Comparison of ENCODE assay signal across 9 mouse cellular contexts in genomic region chr11:101138536-101139181, GRCm38 (mm10). TPM values are rescaled to one million over a fixed set of nuclear protein-coding genes. Genes with fewer than 3 reads are reported as not detected.
DNase-seq lines count a peak whose midpoint lies in the region; ATAC-seq and TF ChIP-seq lines count a peak whose summit lies in the region.
"Had no signal": no experiment of that assay in that cellular context is flagged by ENCODE, and none has a peak within 500 bp of the region (broad histone marks: within the 10 kb centered on the region; RNA-seq: fewer than 3 reads in every experiment).

No protein-coding gene starts in this region.

- peaks cover 8% of the 10 kb centered on the region for H3K4me1 ChIP-seq in forebrain, embryonic 16.5 days (replicated peaks; ENCODE audit: control insufficient read depth, insufficient read depth, low read length)
- peaks cover 9% of the 10 kb centered on the region for H3K4me1 ChIP-seq in kidney, embryonic 14.5 days (ENCODE audit: control insufficient read depth, insufficient read depth, low read length)
- H3K4me1 ChIP-seq in midbrain, embryonic 15.5 days: peaks cover 8% of the 10 kb centered on the region

- H3K36me3 ChIP-seq in forebrain, embryonic 16.5 days (ENCODE audit: control insufficient read depth, insufficient read depth): no peaks in the 10 kb centered on the region
- H3K36me3 ChIP-seq in kidney, embryonic 14.5 days (ENCODE audit: control insufficient read depth, insufficient read depth, low read length): no peaks in the 10 kb centered on the region
- H3K36me3 ChIP-seq in midbrain, embryonic 15.5 days (replicated peaks): no peaks in the 10 kb centered on the region

- WGBS in forebrain, embryonic 16.5 days: 22% methylated on average over 15 of the region's 15 CpGs
- WGBS in kidney, embryonic 14.5 days: 12% methylated on average over 15 of the region's 15 CpGs
- 23% methylated on average over 15 of the region's 15 CpGs for WGBS in midbrain, embryonic 15.5 days

- H3K9ac ChIP-seq in forebrain, embryonic 16.5 days (replicated peaks; ENCODE audit: low read depth, low read length): peak overlapping the region; percentile 29; the same call in 1 of the 2 replicates
- peak overlapping the region; percentile 31; the same call in 1 of the 2 replicates for H3K9ac ChIP-seq in kidney, embryonic 14.5 days (ENCODE audit: low read depth, low read length)
- peak overlapping the region; percentile 6; the same call in 1 of the 2 replicates for H3K9ac ChIP-seq in midbrain, embryonic 15.5 days

- no peak overlapping the region for H3K4me3 ChIP-seq in forebrain, embryonic 16.5 days (replicated peaks; ENCODE audit: low read length)
- no peak overlapping the region; the same call in 1 of the 2 replicates for H3K4me3 ChIP-seq in kidney, embryonic 14.5 days (ENCODE audit: low read length)
- peak overlapping the region; percentile 5; the same call in 1 of the 2 replicates for H3K4me3 ChIP-seq in midbrain, embryonic 15.5 days
- H3K4me3 ChIP-seq in left cerebral cortex, adult 2 months: no peak overlapping the region

- intact Hi-C loops in left cerebral cortex, postnatal 36 days (cut with DNase I): no loop called here
- intact Hi-C loops in left cerebral cortex, adult 2 months (cut with DNase I): no loop called here

- peak overlapping the region; percentile 29 for H3K4me2 ChIP-seq in forebrain, embryonic 16.5 days (ENCODE audit: low read length)
- H3K4me2 ChIP-seq in kidney, embryonic 14.5 days (replicated peaks; ENCODE audit: low read depth, low read length): peak overlapping the region; percentile 17
- H3K4me2 ChIP-seq in midbrain, embryonic 15.5 days: peak overlapping the region; percentile 38

- DNase-seq in lung, postnatal 10 days: peak; percentile 69
- DNase-seq in lung, postnatal 25 days (ENCODE audit: low spot score): no peak
- no peak for DNase-seq in left cerebral cortex, postnatal 36 days (ENCODE audit: low spot score in 2 of 2)
- no peak for DNase-seq in layer of hippocampus, adult 9-10 months (ENCODE audit: low spot score)
- no peak for DNase-seq in left cerebral cortex, adult 2 months (ENCODE audit: extremely low spot score in 1 of 2, low spot score in 2 of 2)

- no peak for TF ChIP-seq CTCF in left cerebral cortex, adult 2 months (IDR thresholded peaks at IDR 0.05)

- ATAC-seq in forebrain, embryonic 16.5 days: no peak
- ATAC-seq in kidney, embryonic 14.5 days (ENCODE audit: low FRiP score, low TSS enrichment): peak; percentile 83
- ATAC-seq in midbrain, embryonic 15.5 days (replicated peaks): peak; percentile 42; the same call in 1 of the 2 replicates

- H3K27me3 ChIP-seq in forebrain, embryonic 16.5 days (replicated peaks; ENCODE audit: control insufficient read depth, insufficient read depth, low read length): no peaks in the 10 kb centered on the region
- H3K27me3 ChIP-seq in kidney, embryonic 14.5 days (ENCODE audit: control insufficient read depth, insufficient read depth, low read length): no peaks in the 10 kb centered on the region; the same call in 1 of the 2 replicates
- no peaks in the 10 kb centered on the region for H3K27me3 ChIP-seq in midbrain, embryonic 15.5 days (replicated peaks)

- H3K27ac ChIP-seq in forebrain, embryonic 16.5 days (ENCODE audit: low read length): no peak overlapping the region
- peak overlapping the region; percentile 76 for H3K27ac ChIP-seq in kidney, embryonic 14.5 days (ENCODE audit: low read depth, low read length)
- H3K27ac ChIP-seq in midbrain, embryonic 15.5 days: 0 out of 2 replicates have a peak overlapping the region, but pooled peaks have one; percentile 28
- no peak overlapping the region for H3K27ac ChIP-seq in left cerebral cortex, adult 2 months
- H3K27ac ChIP-seq: macrophage had no signal

- H3K9me3 ChIP-seq in forebrain, embryonic 16.5 days (ENCODE audit: control insufficient read depth, low read length): no peaks in the 10 kb centered on the region
- H3K9me3 ChIP-seq in kidney, embryonic 14.5 days (ENCODE audit: control insufficient read depth, low read length): no peaks in the 10 kb centered on the region
- no peaks in the 10 kb centered on the region for H3K9me3 ChIP-seq in midbrain, embryonic 15.5 days

RNA-seq across cellular contexts. Expression of gene Tubg2, which starts 17.0 kb away (rescaled TPM):
- 36.2 and 43.0 TPM in 2 replicates for polyA plus RNA-seq in forebrain, embryonic 16.5 days (2015; fragmentation: Nextera tagmentation; extraction: Ambion mirVana)
- 3.7 and 4.5 TPM in 2 replicates for polyA plus RNA-seq in kidney, embryonic 14.5 days (2014; fragmentation: Nextera tagmentation; extraction: Ambion mirVana)
- polyA plus RNA-seq in midbrain, embryonic 15.5 days (2015; fragmentation: Nextera tagmentation; extraction: Ambion mirVana): 60.8 and 62.7 TPM in 2 replicates
- 10 to 100 TPM; 49.7 to 62.4 TPM for total RNA-seq in left cerebral cortex, postnatal 36 days (2021)
- 10 to 100 TPM; 51.4 to 52.9 TPM for total RNA-seq in left cerebral cortex, adult 2 months (2021)

RNA-seq across cellular contexts. Expression of gene Tubg1, which starts 18.9 kb away (rescaled TPM):
- polyA plus RNA-seq in forebrain, embryonic 16.5 days (2015; fragmentation: Nextera tagmentation; extraction: Ambion mirVana): 90.7 and 93.0 TPM in 2 replicates
- polyA plus RNA-seq in kidney, embryonic 14.5 days (2014; fragmentation: Nextera tagmentation; extraction: Ambion mirVana): 81.9 and 95.4 TPM in 2 replicates
- 76.1 and 84.7 TPM in 2 replicates for polyA plus RNA-seq in midbrain, embryonic 15.5 days (2015; fragmentation: Nextera tagmentation; extraction: Ambion mirVana)
- total RNA-seq in left cerebral cortex, postnatal 36 days (2021): 10 to 100 TPM; 45.7 to 49.2 TPM
- 10 to 100 TPM; 45.1 to 45.8 TPM for total RNA-seq in left cerebral cortex, adult 2 months (2021)

RNA-seq across cellular contexts. Expression of gene Retreg3, which starts 19.0 kb away (rescaled TPM):
- polyA plus RNA-seq in forebrain, embryonic 16.5 days (2015; fragmentation: Nextera tagmentation; extraction: Ambion mirVana): 24.5 and 25.2 TPM in 2 replicates
- 10.5 and 14.0 TPM in 2 replicates for polyA plus RNA-seq in kidney, embryonic 14.5 days (2014; fragmentation: Nextera tagmentation; extraction: Ambion mirVana)
- polyA plus RNA-seq in midbrain, embryonic 15.5 days (2015; fragmentation: Nextera tagmentation; extraction: Ambion mirVana): 28.4 and 29.2 TPM in 2 replicates
- 10 to 100 TPM; 53.8 to 58.0 TPM for total RNA-seq in left cerebral cortex, postnatal 36 days (2021)
- 10 to 100 TPM; 50.7 to 56.6 TPM for total RNA-seq in left cerebral cortex, adult 2 months (2021)

RNA-seq across cellular contexts. Expression of gene Cntnap1, which starts 31.7 kb away (rescaled TPM):
- polyA plus RNA-seq in forebrain, embryonic 16.5 days (2015; fragmentation: Nextera tagmentation; extraction: Ambion mirVana): 0.77 and 1.5 TPM in 2 replicates
- polyA plus RNA-seq in kidney, embryonic 14.5 days (2014; fragmentation: Nextera tagmentation; extraction: Ambion mirVana): 1.7 and 2.1 TPM in 2 replicates
- polyA plus RNA-seq in midbrain, embryonic 15.5 days (2015; fragmentation: Nextera tagmentation; extraction: Ambion mirVana): 3.4 and 3.8 TPM in 2 replicates
- 100 to 1,000 TPM; 167 to 172 TPM for total RNA-seq in left cerebral cortex, postnatal 36 days (2021)
- 100 to 1,000 TPM; 171 to 182 TPM for total RNA-seq in left cerebral cortex, adult 2 months (2021)

RNA-seq across cellular contexts. Expression of gene Plekhh3, which starts 32.5 kb away (rescaled TPM):
- 4.8 and 5.8 TPM in 2 replicates for polyA plus RNA-seq in forebrain, embryonic 16.5 days (2015; fragmentation: Nextera tagmentation; extraction: Ambion mirVana)
- polyA plus RNA-seq in kidney, embryonic 14.5 days (2014; fragmentation: Nextera tagmentation; extraction: Ambion mirVana): 17.0 and 17.9 TPM in 2 replicates
- 8.5 and 9.9 TPM in 2 replicates for polyA plus RNA-seq in midbrain, embryonic 15.5 days (2015; fragmentation: Nextera tagmentation; extraction: Ambion mirVana)
- total RNA-seq in left cerebral cortex, postnatal 36 days (2021): 10 to 100 TPM; 12.3 TPM
- total RNA-seq in left cerebral cortex, adult 2 months (2021): 10 to 100 TPM; 13.0 to 13.2 TPM

Comparison
In these comparisons a context has a peak if more than half of its experiments do, and no peak if none do; other contexts are left out.
1. H3K27ac ChIP-seq: peak in kidney, embryonic 14.5 days (single experiment) and midbrain, embryonic 15.5 days (single experiment); none in forebrain, embryonic 16.5 days (single experiment) and left cerebral cortex, adult 2 months (single experiment).
2. Peak in every context shown above with its lines, with median percentiles within 50 percentile points of each other: H3K4me2 ChIP-seq and H3K9ac ChIP-seq.